ENCODE assay signal across 29 mouse cellular contexts in genomic region chr5:102974400-102974799, GRCm38 (mm10).
DNase-seq lines count a peak whose midpoint lies in the region; ATAC-seq and TF ChIP-seq lines count a peak whose summit lies in the region.
"Had no signal": no experiment of that assay in that cellular context is flagged by ENCODE, and none has a peak within 500 bp of the region (broad histone marks: within the 10 kb centered on the region; RNA-seq: fewer than 3 reads in every experiment).

No protein-coding gene starts in this region.

- no peaks in the 10 kb centered on the region for H3K27me3 ChIP-seq in forebrain, embryonic 15.5 days
- H3K27me3 ChIP-seq in forebrain, embryonic 13.5 days, result no peaks in the 10 kb centered on the region
- no peaks in the 10 kb centered on the region for H3K27me3 ChIP-seq in hindbrain, embryonic 16.5 days (replicated peaks; ENCODE audit: control insufficient read depth, insufficient read depth, low read length)
- H3K27me3 ChIP-seq in hindbrain, embryonic 12.5 days, result no peaks in the 10 kb centered on the region
- no peaks in the 10 kb centered on the region for H3K27me3 ChIP-seq in hindbrain, postnatal 0 days (ENCODE audit: insufficient read depth, low read length)
- H3K27me3 ChIP-seq in neural tube, embryonic 15.5 days (replicated peaks), result no peaks in the 10 kb centered on the region
- H3K27me3 ChIP-seq: embryonic facial prominence, embryonic 15.5 days; heart, embryonic 12.5 days; kidney, embryonic 15.5 days; limb, embryonic 13.5 days; lung, embryonic 15.5 days; midbrain, embryonic 12.5 days; stomach, embryonic 15.5 days had no signal

- no peak overlapping the region for H3K9ac ChIP-seq in forebrain, embryonic 15.5 days (replicated peaks)
- no peak overlapping the region for H3K9ac ChIP-seq in forebrain, embryonic 13.5 days
- H3K9ac ChIP-seq in hindbrain, embryonic 16.5 days (ENCODE audit: low read depth, low read length), result no peak overlapping the region
- no peak overlapping the region for H3K9ac ChIP-seq in hindbrain, embryonic 12.5 days
- H3K9ac ChIP-seq in hindbrain, postnatal 0 days (replicated peaks; ENCODE audit: low read length), result no peak overlapping the region
- no peak overlapping the region for H3K9ac ChIP-seq in neural tube, embryonic 15.5 days (replicated peaks)
- H3K9ac ChIP-seq: embryonic facial prominence, embryonic 15.5 days; heart, embryonic 12.5 days; kidney, embryonic 15.5 days; limb, embryonic 13.5 days; lung, embryonic 15.5 days; midbrain, embryonic 12.5 days; stomach, embryonic 15.5 days had no signal

- ATAC-seq in forebrain, embryonic 15.5 days (replicated peaks), result no peak
- ATAC-seq in forebrain, embryonic 13.5 days, result no peak
- 0 out of 2 replicates have a peak, but pooled peaks have one; percentile 31 for ATAC-seq in hindbrain, embryonic 16.5 days
- ATAC-seq in hindbrain, embryonic 12.5 days (ENCODE audit: low FRiP score), result no peak
- ATAC-seq in hindbrain, postnatal 0 days, result no peak
- peak; percentile 62; the same call in 1 of the 2 replicates for ATAC-seq in neural tube, embryonic 15.5 days (ENCODE audit: low FRiP score)
- ATAC-seq: inflammation-experienced regulatory T-cells, adult 6 months had no signal

- WGBS in forebrain, embryonic 15.5 days, result 27% methylated on average over 4 of the region's 4 CpGs
- WGBS in forebrain, embryonic 13.5 days, result 41% methylated on average over 4 of the region's 4 CpGs
- WGBS in hindbrain, embryonic 16.5 days, result 58% methylated on average over 4 of the region's 4 CpGs
- 78% methylated on average over 4 of the region's 4 CpGs for WGBS in hindbrain, embryonic 12.5 days
- WGBS in hindbrain, postnatal 0 days, result 49% methylated on average over 4 of the region's 4 CpGs
- 29% methylated on average over 4 of the region's 4 CpGs for WGBS in neural tube, embryonic 15.5 days

- no peaks in the 10 kb centered on the region for H3K9me3 ChIP-seq in forebrain, embryonic 15.5 days
- H3K9me3 ChIP-seq in forebrain, embryonic 13.5 days (replicated peaks), result no peaks in the 10 kb centered on the region
- no peaks in the 10 kb centered on the region for H3K9me3 ChIP-seq in hindbrain, embryonic 16.5 days (ENCODE audit: control insufficient read depth, low read length)
- H3K9me3 ChIP-seq in hindbrain, embryonic 12.5 days (replicated peaks), result no peaks in the 10 kb centered on the region
- no peaks in the 10 kb centered on the region for H3K9me3 ChIP-seq in hindbrain, postnatal 0 days (ENCODE audit: low read length)
- no peaks in the 10 kb centered on the region for H3K9me3 ChIP-seq in neural tube, embryonic 15.5 days (replicated peaks)
- H3K9me3 ChIP-seq: embryonic facial prominence, embryonic 10.5 days; embryonic facial prominence, embryonic 15.5 days; heart, embryonic 12.5 days; kidney, embryonic 15.5 days; limb, embryonic 13.5 days; lung, embryonic 15.5 days; midbrain, embryonic 12.5 days; stomach, embryonic 15.5 days had no signal

- no peaks in the 10 kb centered on the region for H3K36me3 ChIP-seq in forebrain, embryonic 15.5 days
- H3K36me3 ChIP-seq in forebrain, embryonic 13.5 days (ENCODE audit: poor library complexity, severe bottlenecking), result no peaks in the 10 kb centered on the region
- H3K36me3 ChIP-seq in hindbrain, embryonic 16.5 days (ENCODE audit: control insufficient read depth, insufficient read depth, low read length), result no peaks in the 10 kb centered on the region; the same call in 1 of the 2 replicates
- H3K36me3 ChIP-seq in hindbrain, embryonic 12.5 days, result 0 out of 2 replicates have a peak, but pooled peaks cover 5% of the 10 kb centered on the region
- H3K36me3 ChIP-seq in hindbrain, postnatal 0 days (ENCODE audit: insufficient read depth, low read length), result no peaks in the 10 kb centered on the region
- no peaks in the 10 kb centered on the region for H3K36me3 ChIP-seq in neural tube, embryonic 15.5 days
- H3K36me3 ChIP-seq: embryonic facial prominence, embryonic 10.5 days; embryonic facial prominence, embryonic 15.5 days; G1E; heart, embryonic 12.5 days; kidney, embryonic 15.5 days; limb, embryonic 13.5 days; lung, embryonic 15.5 days; midbrain, embryonic 12.5 days; stomach, embryonic 15.5 days had no signal

- H3K27ac ChIP-seq in forebrain, embryonic 15.5 days (replicated peaks), result peak overlapping the region; percentile 59
- no peak overlapping the region for H3K27ac ChIP-seq in forebrain, embryonic 13.5 days
- H3K27ac ChIP-seq in hindbrain, embryonic 16.5 days (ENCODE audit: low read depth, low read length), result no peak overlapping the region
- H3K27ac ChIP-seq in hindbrain, embryonic 12.5 days, result no peak overlapping the region
- H3K27ac ChIP-seq in hindbrain, postnatal 0 days, result no peak overlapping the region
- H3K27ac ChIP-seq in neural tube, embryonic 15.5 days (replicated peaks), result peak overlapping the region; percentile 65; the same call in 1 of the 2 replicates
- H3K27ac ChIP-seq: embryonic facial prominence, embryonic 10.5 days; embryonic facial prominence, embryonic 15.5 days; kidney, embryonic 15.5 days; left cerebral cortex, adult 2 months; limb, embryonic 13.5 days; lung, embryonic 15.5 days; midbrain, embryonic 12.5 days; stomach, embryonic 15.5 days had no signal

- DNase-seq in hindbrain, postnatal 0 days (ENCODE audit: low spot score), result peak; percentile 23
- DNase-seq in urinary bladder, postnatal 36 days (ENCODE audit: low spot score in 2 of 2), result no peak
- DNase-seq: adrenal gland, adult 8-10 months; cerebellum, adult 8-10 months; cerebellum, postnatal 25 days; gastrocnemius, postnatal 25 days; heart, adult 18-20 months; heart, postnatal 4 days; kidney, adult 11 months; kidney, postnatal 25 days; right cerebral cortex, postnatal 25 days had no signal

- no peak overlapping the region for H3K4me2 ChIP-seq in forebrain, embryonic 15.5 days (replicated peaks)
- H3K4me2 ChIP-seq in forebrain, embryonic 13.5 days, result no peak overlapping the region
- no peak overlapping the region for H3K4me2 ChIP-seq in hindbrain, embryonic 16.5 days (ENCODE audit: low read length)
- no peak overlapping the region for H3K4me2 ChIP-seq in hindbrain, embryonic 12.5 days (replicated peaks)
- H3K4me2 ChIP-seq in hindbrain, postnatal 0 days (ENCODE audit: low read depth, low read length), result no peak overlapping the region
- H3K4me2 ChIP-seq in neural tube, embryonic 15.5 days, result no peak overlapping the region
- H3K4me2 ChIP-seq: embryonic facial prominence, embryonic 15.5 days; heart, embryonic 12.5 days; kidney, embryonic 15.5 days; limb, embryonic 13.5 days; liver, embryonic 11.5 days; lung, embryonic 15.5 days; midbrain, embryonic 12.5 days; stomach, embryonic 15.5 days had no signal

- no peak overlapping the region for H3K4me3 ChIP-seq in forebrain, embryonic 15.5 days
- no peak overlapping the region for H3K4me3 ChIP-seq in forebrain, embryonic 13.5 days
- no peak overlapping the region for H3K4me3 ChIP-seq in hindbrain, embryonic 16.5 days (ENCODE audit: low read length)
- no peak overlapping the region for H3K4me3 ChIP-seq in hindbrain, embryonic 12.5 days
- no peak overlapping the region for H3K4me3 ChIP-seq in hindbrain, postnatal 0 days (ENCODE audit: low read length)
- H3K4me3 ChIP-seq in neural tube, embryonic 15.5 days (replicated peaks), result no peak overlapping the region
- H3K4me3 ChIP-seq: embryonic facial prominence, embryonic 10.5 days; embryonic facial prominence, embryonic 15.5 days; heart, embryonic 12.5 days; kidney, embryonic 15.5 days; left cerebral cortex, adult 2 months; limb, embryonic 13.5 days; lung, embryonic 15.5 days; midbrain, embryonic 12.5 days; myocyte; stomach, embryonic 15.5 days had no signal

- H3K4me1 ChIP-seq in forebrain, embryonic 15.5 days, result peaks cover 20% of the 10 kb centered on the region
- H3K4me1 ChIP-seq in forebrain, embryonic 13.5 days, result peaks cover 22% of the 10 kb centered on the region
- H3K4me1 ChIP-seq in hindbrain, embryonic 16.5 days (ENCODE audit: control insufficient read depth, insufficient read depth, low read depth, low read length), result peaks cover 6% of the 10 kb centered on the region
- peaks cover 14% of the 10 kb centered on the region for H3K4me1 ChIP-seq in hindbrain, embryonic 12.5 days
- no peaks in the 10 kb centered on the region for H3K4me1 ChIP-seq in hindbrain, postnatal 0 days (ENCODE audit: insufficient read depth, low read length)
- peaks cover 8% of the 10 kb centered on the region; the same call in 1 of the 2 replicates for H3K4me1 ChIP-seq in neural tube, embryonic 15.5 days
- H3K4me1 ChIP-seq: embryonic facial prominence, embryonic 15.5 days; limb, embryonic 13.5 days; lung, embryonic 15.5 days; stomach, embryonic 15.5 days had no signal

- no peak for TF ChIP-seq CTCF in hindbrain, postnatal 0 days (IDR thresholded peaks at IDR 0.05; ENCODE audit: low read depth)

Comparison
In these comparisons a context has a peak if more than half of its experiments do, and no peak if none do; other contexts are left out.
1. ATAC-seq: peak in hindbrain, embryonic 16.5 days (single experiment) and neural tube, embryonic 15.5 days (single experiment); none in forebrain, embryonic 15.5 days (single experiment), forebrain, embryonic 13.5 days (single experiment), hindbrain, embryonic 12.5 days (single experiment) and hindbrain, postnatal 0 days (single experiment).
2. H3K27ac ChIP-seq: peak in forebrain, embryonic 15.5 days (single experiment) and neural tube, embryonic 15.5 days (single experiment); none in forebrain, embryonic 13.5 days (single experiment), hindbrain, embryonic 16.5 days (single experiment), hindbrain, embryonic 12.5 days (single experiment) and hindbrain, postnatal 0 days (single experiment).